Mouse (Mus musculus) testis, adult 2 months (tissue): ENCODE data around the gene Ndst2.

Experiments used
- CTCF ChIP-seq: fragments of 200-500 bp; IDR thresholded peaks from 2 replicates; pipeline ENCODE4 v1.5.1; 2012; ENCODE audit warnings: low read depth, mild to moderate bottlenecking, inconsistent platforms, low read length, moderate library complexity; ENCODE audit not compliant: control insufficient read depth, insufficient read depth, insufficient replicate concordance
- POLR2A ChIP-seq: fragments of 200-500 bp; IDR thresholded peaks from 2 replicates; pipeline ENCODE4 v1.6.1; 2012; ENCODE audit warnings: low read depth, mild to moderate bottlenecking, inconsistent platforms, low read length, moderate library complexity; ENCODE audit not compliant: control insufficient read depth

DNA sequence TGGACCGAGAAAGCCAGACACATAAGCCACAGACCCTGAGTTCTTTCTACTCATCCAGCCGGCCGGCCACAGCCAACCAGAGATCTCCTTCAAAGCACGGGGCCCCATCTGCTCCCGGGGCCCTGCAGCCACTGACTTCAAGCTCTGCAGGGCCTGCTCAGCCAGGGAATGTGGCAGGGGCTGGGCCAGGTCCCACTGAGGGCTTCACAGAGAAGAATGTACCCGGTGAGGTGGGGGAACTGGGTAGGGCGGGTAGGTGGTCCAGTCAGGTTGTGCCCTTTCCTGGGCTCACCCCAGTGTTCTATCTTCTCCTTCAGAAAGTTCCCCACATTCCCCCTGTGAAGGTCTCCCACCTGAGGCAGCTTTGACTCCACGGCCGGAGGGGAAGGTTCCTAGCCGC is 15.9 kb downstream of the Ndst2 start:
- TF ChIP-seq POLR2A (no peak), CTCF (no peak)
